Mouse (Mus musculus): Measurements from ENCODE around the gene Klk11.

The Klk11 gene

GRCm38 (mm10) chr7:43774364-43774763 is at the start of gene Klk11:
Gene Klk11 (plus strand): TSS chr7:43774604.
- DNase-seq (ENCODE audit: low read depth, low spot score), result no peak

GRCm38 (mm10) chr7:43747788-43748187 is 26.6 kb upstream of the Klk11 start:
- no peak for DNase-seq (ENCODE audit: low read depth, low spot score)

GRCm38 (mm10) chr7:43752806-43753205 is 21.6 kb upstream of the Klk11 start:
- DNase-seq (ENCODE audit: low read depth, low spot score), result no peak

GRCm38 (mm10) chr7:43766484-43766883 is 7.9 kb upstream of the Klk11 start:
- DNase-seq (ENCODE audit: low read depth, low spot score), result no peak

- DNase-seq (ENCODE audit: low read depth, low spot score), result no peak
These were observed 5.8 kb upstream of the Klk11 start, which contains the start of gene Klk12 for GRCm38 (mm10) chr7:43768597-43768996. Gene Klk12 (plus strand): TSS chr7:43768897.

- no peak for DNase-seq (ENCODE audit: low read depth, low spot score)
These were observed 4.8 kb upstream of the Klk11 start for GRCm38 (mm10) chr7:43769636-43770035.

- no peak for DNase-seq (ENCODE audit: low read depth, low spot score)
These were observed 3.7 kb upstream of the Klk11 start for GRCm38 (mm10) chr7:43770701-43771100.

GRCm38 (mm10) chr7:43771916-43772315 is 2.5 kb upstream of the Klk11 start:
- no peak for DNase-seq (ENCODE audit: low read depth, low spot score)

GRCm38 (mm10) chr7:43772901-43773300 is 1.5 kb upstream of the Klk11 start:
- no peak for DNase-seq (ENCODE audit: low read depth, low spot score)

GRCm38 (mm10) chr7:43774802-43775201 is 398 bp downstream of the Klk11 start:
- no peak for DNase-seq (ENCODE audit: low read depth, low spot score)

GRCm38 (mm10) chr7:43775311-43776057 is 1.1 kb downstream of the Klk11 start:
- no peak for DNase-seq (ENCODE audit: low read depth, low spot score)

GRCm38 (mm10) chr7:43776506-43776905 is 2.1 kb downstream of the Klk11 start:
- DNase-seq (ENCODE audit: low read depth, low spot score), result no peak

- DNase-seq (ENCODE audit: low read depth, low spot score), result no peak
These were observed 3.0 kb downstream of the Klk11 start for GRCm38 (mm10) chr7:43777423-43777822.

GRCm38 (mm10) chr7:43778176-43778970 is 4.0 kb downstream of the Klk11 start:
- DNase-seq (ENCODE audit: low read depth, low spot score), result no peak

GRCm38 (mm10) chr7:43780241-43780640 is 5.8 kb downstream of the Klk11 start:
- no peak for DNase-seq (ENCODE audit: low read depth, low spot score)

GRCm38 (mm10) chr7:43780746-43781145 is 6.3 kb downstream of the Klk11 start, which contains the start of gene Klk10:
Gene Klk10 (plus strand): TSS chr7:43781035.
- DNase-seq (ENCODE audit: low read depth, low spot score), result no peak

- no peak for DNase-seq (ENCODE audit: low read depth, low spot score)
These were observed 7.1 kb downstream of the Klk11 start for GRCm38 (mm10) chr7:43781541-43781940.

- peak; percentile 62 for DNase-seq (ENCODE audit: low read depth, low spot score)
These were observed 8.2 kb downstream of the Klk11 start for GRCm38 (mm10) chr7:43782275-43783265.

- no peak for DNase-seq (ENCODE audit: low read depth, low spot score)
These were observed 10.9 kb downstream of the Klk11 start for GRCm38 (mm10) chr7:43785286-43785685.

- DNase-seq (ENCODE audit: low read depth, low spot score), result no peak
These were observed 13.7 kb downstream of the Klk11 start for GRCm38 (mm10) chr7:43788096-43788495.

- DNase-seq (ENCODE audit: low read depth, low spot score), result no peak
These were observed 14.9 kb downstream of the Klk11 start for GRCm38 (mm10) chr7:43789295-43789694.

GRCm38 (mm10) chr7:43791591-43791990 is 17.2 kb downstream of the Klk11 start, which contains the start of gene Klk9:
Gene Klk9 (plus strand): TSS chr7:43791891.
- DNase-seq (ENCODE audit: low read depth, low spot score), result no peak
